Mouse (Mus musculus) bone marrow, adult 2 months (tissue): ENCODE results near the gene Rell1. TPM values are rescaled to one million over a fixed set of nuclear protein-coding genes. Genes with fewer than 3 reads are reported as not detected.

Experiments used
- H3K27ac ChIP-seq: fragments of 200-500 bp; 2 replicates; pipeline ENCODE4 v1.5.1; 2012; ENCODE audit warnings: low read depth, mild to moderate bottlenecking, control low read depth, inconsistent platforms, low read length; ENCODE audit not compliant: control insufficient read depth, poor library complexity, insufficient read depth
- H3K4me1 ChIP-seq: fragments of 200-500 bp; 2 replicates; pipeline ENCODE4 v1.6.1; 2011; ENCODE audit warnings: low read length; ENCODE audit not compliant: control insufficient read depth, insufficient read depth
- H3K4me3 ChIP-seq: fragments of 200-500 bp; replicated peaks from 2 replicates; pipeline ENCODE3; 2011; ENCODE audit warnings: mild to moderate bottlenecking, low read depth, low read length, control low read depth; ENCODE audit not compliant: control insufficient read depth
- CTCF ChIP-seq: fragments of 200-500 bp; IDR thresholded peaks from 2 replicates; pipeline ENCODE4 v1.5.1; 2011; ENCODE audit warnings: low read length, control low read depth; ENCODE audit not compliant: control insufficient read depth, insufficient read depth
- POLR2A ChIP-seq: fragments of 200-500 bp; IDR thresholded peaks from 2 replicates; pipeline ENCODE4 v1.6.1; 2011; ENCODE audit warnings: low read depth, mild to moderate bottlenecking, control low read depth, low read length, borderline replicate concordance; ENCODE audit not compliant: control insufficient read depth
- WGBS: fragments of 180-500 bp; shearing (Covaris S2); methylation state at CpG from one replicate; pipeline ENCODE4 v1.1.7; 2018; 5-methylcytosine and 5-hydroxymethylcytosine counted together
- polyA plus RNA-seq: library from polyadenylated mRNA; stranded (reverse); fragments of >200 nt; gene quantifications from 2 replicates; pipeline ENCODE4 v1.2.4, GENCODE M21; 2011; ENCODE audit warnings: low replicate concordance; ENCODE audit not compliant: missing spikeins, insufficient read depth, insufficient read length

Rell1 gene
- polyA plus RNA-seq, 1 experiment = 18.9 TPM

DNA sequence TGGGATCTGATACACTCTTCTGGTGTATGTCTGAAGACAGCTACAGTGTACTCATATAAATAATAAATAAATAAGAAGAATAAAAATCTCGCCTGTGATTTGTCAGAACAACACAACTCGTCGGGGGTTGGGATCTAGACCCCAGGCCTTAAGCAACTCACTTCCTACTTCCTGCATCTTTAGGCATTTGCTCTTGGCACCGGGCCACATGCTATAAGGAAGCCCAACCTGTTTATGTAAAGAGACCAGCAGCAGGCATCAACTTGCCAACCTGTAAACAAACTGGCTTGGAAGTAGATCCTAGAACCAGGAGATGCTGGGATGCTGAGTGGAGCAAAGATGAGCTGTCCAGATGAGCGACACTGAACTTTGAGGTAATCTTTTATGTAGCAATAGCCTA, 26.8 kb downstream of the Rell1 start:
- 31% methylated on average over 5 of the region's 5 CpGs for WGBS
- Histone ChIP-seq H3K27ac (peak overlapping the region; percentile 59; the same call in 1 of the 2 replicates), H3K4me1 (peaks cover 8% of the 10 kb centered on the region), H3K4me3 (no peak overlapping the region)
- no peak for TF ChIP-seq CTCF
- TF ChIP-seq POLR2A = no peak

DNA sequence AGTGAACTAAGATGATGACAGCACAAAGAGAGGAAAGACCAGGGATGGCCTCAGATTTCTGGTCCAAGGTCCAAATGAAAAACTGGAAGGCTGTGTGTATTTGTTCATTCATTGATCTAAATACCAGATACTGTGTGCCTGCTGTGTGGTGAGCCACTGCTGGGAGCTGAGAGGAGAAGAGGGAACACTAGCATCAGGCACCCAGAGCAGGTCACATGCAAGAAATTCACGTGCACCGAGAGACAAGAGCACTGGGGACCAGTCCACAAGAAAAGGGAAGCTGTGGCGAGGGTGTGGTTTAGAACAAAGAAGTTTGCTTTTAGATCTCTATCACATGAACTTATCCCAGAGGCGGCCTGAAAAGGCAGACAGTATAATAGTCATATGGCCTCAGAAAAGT, 30.1 kb downstream of the Rell1 start:
- Histone ChIP-seq H3K27ac (peak overlapping the region; percentile 71; the same call in 1 of the 2 replicates), H3K4me3 (no peak overlapping the region), H3K4me1 (peaks cover 6% of the 10 kb centered on the region)
- 7% methylated on average over 4 of the region's 4 CpGs for WGBS
- TF ChIP-seq CTCF = no peak
- no peak for TF ChIP-seq POLR2A

DNA sequence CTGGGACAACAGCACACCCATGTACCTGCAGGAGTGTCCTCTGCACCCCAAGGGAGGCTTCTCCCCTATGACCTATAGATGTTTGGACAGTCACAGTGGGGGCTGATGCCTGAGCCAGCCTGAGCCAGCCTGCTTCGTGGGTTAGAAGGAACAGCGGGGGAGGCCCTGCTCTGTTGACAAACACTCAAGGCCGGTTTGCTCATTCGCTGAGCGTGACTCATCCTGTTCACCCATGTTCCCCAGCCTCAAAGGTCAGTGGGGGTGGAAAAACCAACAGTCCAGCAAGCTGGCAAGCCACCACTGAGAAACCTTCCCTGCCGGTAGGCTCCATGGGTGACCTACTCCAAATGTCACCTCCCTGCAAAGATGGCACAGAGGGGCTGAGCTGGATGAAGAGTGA, 32.0 kb downstream of the Rell1 start:
- WGBS = 81% methylated on average over 6 of the region's 6 CpGs
- Histone ChIP-seq H3K4me1 (peaks cover 3% of the 10 kb centered on the region; the same call in 1 of the 2 replicates), H3K4me3 (no peak overlapping the region), H3K27ac (no peak overlapping the region)
- TF ChIP-seq CTCF (no peak), POLR2A (no peak)

DNA sequence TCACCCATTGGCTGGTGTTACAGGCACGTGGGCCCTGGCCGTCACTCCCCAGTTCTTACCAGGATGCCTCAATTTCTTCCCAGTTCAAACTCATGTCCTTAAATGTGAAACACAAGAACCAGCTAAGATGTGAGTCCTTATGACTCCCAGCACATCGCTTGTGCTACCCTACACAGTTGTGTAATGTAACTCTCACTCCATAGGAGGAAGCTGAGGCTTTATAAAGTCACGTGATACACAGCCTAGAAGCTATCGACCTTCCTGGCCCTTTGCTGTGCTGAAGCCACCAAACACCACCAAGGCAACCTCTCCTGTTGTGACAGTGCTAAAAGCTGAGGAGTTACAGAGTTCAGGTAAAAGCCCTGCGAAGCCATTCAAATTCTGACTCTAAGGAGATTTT, 33.1 kb downstream of the Rell1 start:
- Histone ChIP-seq H3K27ac (no peak overlapping the region), H3K4me1 (peaks cover 2% of the 10 kb centered on the region; the same call in 1 of the 2 replicates), H3K4me3 (no peak overlapping the region)
- 61% methylated on average over 6 of the region's 6 CpGs for WGBS
- TF ChIP-seq POLR2A (no peak), CTCF (no peak)

DNA sequence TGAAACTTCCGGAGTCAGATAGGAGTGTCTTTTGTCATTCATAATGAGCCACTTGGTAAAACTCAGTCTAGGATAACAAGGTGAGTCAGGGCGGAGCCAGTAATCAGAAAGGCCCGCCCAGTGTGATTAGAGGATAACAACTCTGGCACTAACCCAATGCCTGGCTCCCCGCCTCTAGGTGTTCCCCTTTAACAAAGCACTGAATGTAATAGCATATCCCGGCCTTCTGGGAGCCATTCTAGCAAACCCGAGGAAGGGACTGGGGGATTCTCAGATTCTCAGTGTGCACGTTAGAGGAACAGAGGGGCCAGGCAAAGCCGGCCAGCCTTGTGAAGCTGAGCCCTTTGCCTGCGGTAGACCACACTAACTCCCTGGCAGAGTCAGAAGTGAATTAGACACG, 35.9 kb downstream of the Rell1 start:
- Histone ChIP-seq H3K4me3 (no peak overlapping the region), H3K4me1 (no peaks in the 10 kb centered on the region), H3K27ac (no peak overlapping the region)
- WGBS = 82% methylated on average over 10 of the region's 10 CpGs
- no peak for TF ChIP-seq CTCF
- TF ChIP-seq POLR2A = no peak

DNA sequence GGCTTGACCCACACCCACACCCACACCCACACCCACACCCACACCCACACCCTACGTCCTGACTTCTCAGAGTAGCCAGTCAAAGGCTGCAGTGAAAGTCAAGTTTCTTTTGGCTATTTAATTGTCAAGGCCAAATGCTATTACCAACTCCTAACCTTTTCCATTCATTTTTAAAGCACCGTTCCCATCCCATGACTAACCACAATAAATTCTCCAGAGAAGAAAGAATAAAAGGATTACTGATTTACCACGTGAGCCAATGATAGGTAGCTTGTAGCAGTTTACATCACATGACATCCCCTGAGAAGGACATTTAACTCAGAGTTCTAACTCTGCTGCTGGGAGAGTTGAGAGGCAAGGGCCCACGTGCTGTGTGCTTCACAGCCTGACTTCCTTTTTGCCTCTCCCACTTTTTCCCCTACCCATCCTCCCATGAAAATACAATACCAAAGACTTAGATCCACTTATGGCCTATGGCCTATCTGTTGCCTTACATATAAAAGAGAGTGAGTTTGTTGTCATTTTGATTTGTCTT, 37.8 kb downstream of the Rell1 start:
- no peak for TF ChIP-seq POLR2A
- no peak for TF ChIP-seq CTCF
- 72% methylated on average over 4 of the region's 4 CpGs for WGBS
- H3K4me3 ChIP-seq = no peak overlapping the region
- no peaks in the 10 kb centered on the region for H3K4me1 ChIP-seq
- H3K27ac ChIP-seq = no peak overlapping the region

DNA sequence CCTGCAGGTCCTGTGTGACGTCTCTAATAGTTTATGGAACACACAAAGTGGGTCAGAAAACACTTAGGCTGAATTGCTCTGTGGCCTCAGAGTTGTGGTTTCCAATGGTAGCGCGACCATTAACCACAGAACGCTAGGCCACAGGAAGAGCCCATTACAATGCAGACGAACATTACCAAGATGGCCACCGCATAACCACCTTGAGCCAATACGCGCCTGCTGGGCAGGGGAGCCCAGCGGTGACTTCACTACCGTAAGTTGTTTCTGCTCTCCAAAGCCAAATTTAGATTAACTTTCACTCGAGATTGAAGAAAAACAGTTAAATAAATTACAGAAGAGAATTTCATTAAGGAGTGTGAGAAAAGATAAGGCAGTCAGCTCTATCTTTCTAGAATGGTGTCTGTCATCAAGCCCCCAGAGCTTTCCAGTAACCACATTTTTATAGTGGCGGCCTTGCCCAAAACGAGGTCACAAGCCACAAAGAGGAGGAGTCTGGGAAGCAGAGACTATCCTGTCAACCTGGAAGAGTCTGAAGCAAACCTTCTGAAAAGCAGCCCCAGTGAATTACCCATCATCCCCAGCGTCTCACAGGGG, 43.6 kb downstream of the Rell1 start:
- no peak overlapping the region for H3K27ac ChIP-seq
- no peak overlapping the region for H3K4me3 ChIP-seq
- no peak for TF ChIP-seq POLR2A
- 55% methylated on average over 14 of the region's 14 CpGs for WGBS
- no peaks in the 10 kb centered on the region; the same call in 1 of the 2 replicates for H3K4me1 ChIP-seq

DNA sequence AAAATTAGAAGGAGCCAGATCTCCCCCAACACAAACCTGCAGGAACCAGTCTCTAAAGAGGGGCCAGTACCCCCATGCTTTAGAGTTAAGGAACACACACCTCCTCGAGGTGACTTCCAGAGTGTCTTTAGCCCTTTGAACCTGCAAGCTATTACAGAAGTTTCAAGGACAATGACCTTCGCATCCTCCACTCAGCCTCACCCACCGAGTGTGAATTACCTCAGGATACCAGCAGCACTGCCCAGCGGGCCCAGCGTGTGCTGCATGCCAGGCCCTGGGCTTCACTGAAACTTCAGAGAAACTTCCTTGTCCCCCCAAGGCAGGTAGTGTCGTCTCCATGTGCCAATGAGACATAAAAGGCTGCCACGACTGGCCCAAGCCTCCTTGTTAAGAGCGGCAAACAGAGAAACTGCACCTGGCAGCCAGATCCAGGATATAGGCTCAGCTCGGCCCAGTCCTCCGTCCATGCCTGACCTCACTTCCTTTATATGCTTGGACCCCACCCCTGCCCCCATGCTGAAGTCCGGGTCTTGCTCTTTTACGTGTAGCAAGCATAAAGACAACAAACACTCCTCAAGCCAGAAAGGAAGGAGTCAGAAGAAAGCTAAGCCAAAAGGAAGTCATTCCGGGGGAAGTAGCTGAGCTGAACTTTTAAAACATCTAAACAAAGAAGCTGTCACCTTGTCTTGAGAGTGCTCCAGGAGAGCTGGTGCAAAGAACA, 45.2 kb downstream of the Rell1 start:
- TF ChIP-seq POLR2A (no peak), CTCF (no peak)
- Histone ChIP-seq H3K4me1 (no peaks in the 10 kb centered on the region; the same call in 1 of the 2 replicates), H3K27ac (no peak overlapping the region), H3K4me3 (no peak overlapping the region)
- WGBS = 86% methylated on average over 13 of the region's 13 CpGs

DNA sequence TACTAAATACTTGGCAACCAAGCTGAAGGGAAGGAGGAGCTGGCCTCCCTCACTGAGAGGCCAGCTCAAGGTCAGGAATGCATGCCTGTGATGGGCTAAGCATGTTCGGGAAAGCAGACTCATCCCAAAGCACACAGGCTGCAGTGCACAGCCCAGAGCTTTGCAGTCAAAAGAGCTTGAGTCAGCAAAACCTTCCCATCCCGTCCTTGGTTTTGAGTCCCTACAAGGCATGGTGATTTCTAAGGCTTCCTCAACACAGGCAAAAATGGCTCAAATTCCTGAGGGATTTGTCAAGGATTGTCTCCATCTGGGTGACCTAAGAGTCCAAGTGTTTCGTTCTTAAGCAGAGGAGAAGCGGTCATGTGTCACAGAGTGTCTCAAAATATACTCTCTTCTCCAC, 50.5 kb downstream of the Rell1 start:
- H3K27ac ChIP-seq = no peak overlapping the region
- TF ChIP-seq CTCF (no peak), POLR2A (no peak)
- H3K4me3 ChIP-seq = no peak overlapping the region
- H3K4me1 ChIP-seq = no peaks in the 10 kb centered on the region; the same call in 1 of the 2 replicates
- 89% methylated on average over 4 of the region's 4 CpGs for WGBS
